Mouse (Mus musculus) MN1 (cell line): ENCODE data around the gene Gm20835.
"Not testable (repeated sequence)": the region's sequence is repeated elsewhere in the genome, so short reads cannot be mapped to it uniquely, and the experiment has no call there.

Experiments used
- DNase-seq: peaks from one replicate; pipeline ENCODE4 v3.0.0-alpha.2; 2016; ENCODE audit warnings: low spot score

Gene Gm20835

DNA sequence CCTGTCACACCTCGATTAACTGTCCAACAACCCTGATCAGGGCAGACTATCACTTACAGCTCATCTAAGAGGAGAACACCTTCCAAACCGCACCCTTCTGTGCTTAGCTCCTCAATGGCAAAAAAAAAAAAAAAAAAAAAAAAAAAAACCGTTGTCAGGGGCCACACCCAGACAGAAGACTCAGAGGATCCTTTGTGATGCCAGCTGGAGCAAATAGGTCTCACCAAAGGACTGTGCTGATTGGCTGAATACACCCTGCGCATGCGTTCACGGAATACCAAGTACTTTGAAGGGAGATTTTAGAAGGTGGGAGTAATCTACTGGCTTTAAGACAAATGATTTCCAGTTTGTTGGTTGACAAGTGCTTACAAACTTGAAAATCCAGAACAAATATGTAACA, at the start of gene Gm20835:
TSS of gene Gm20835 (minus strand) at position 101 of the 400 bp plus-strand sequence.
- DNase-seq = not testable (repeated sequence)
